Mouse (Mus musculus) thymus, postnatal 25 days (tissue): ENCODE measurements at regions not wholly inside any gene's neighbourhood (a gene's known extent, or its start where the extent isn't known, plus 50 kb on each side); places are given as distances from the start of the nearest gene placed in this dataset.

Source experiments
- DNase-seq: peaks from one replicate; pipeline ENCODE4 v3.0.0; 2022

DNA sequence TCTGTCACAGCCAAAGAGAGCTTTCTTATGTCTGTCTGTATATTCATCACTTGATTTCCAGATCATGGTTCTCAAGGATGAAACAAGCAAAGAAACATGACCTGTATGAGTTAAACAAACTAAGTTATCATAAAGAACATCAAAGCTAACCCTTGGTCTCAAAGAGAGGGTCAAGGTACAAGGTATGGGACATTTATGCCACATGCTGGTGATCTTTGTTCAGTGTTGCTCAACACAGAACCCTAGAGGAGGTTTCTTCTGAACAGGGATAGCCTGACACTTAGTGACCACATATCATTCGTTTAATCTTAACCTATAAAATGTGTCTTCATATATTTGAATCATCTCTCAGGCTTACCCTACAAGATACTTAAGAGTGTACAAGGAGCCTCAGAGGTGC, 170.6 kb upstream of the Lrig3 start:
- no peak for DNase-seq

GRCm38 (mm10) chr10:125798678-125799077, 167.3 kb upstream of the Lrig3 start:
- no peak for DNase-seq

- no peak for DNase-seq
These were observed 165.3 kb upstream of the Lrig3 start for GRCm38 (mm10) chr10:125800572-125801114.

DNA sequence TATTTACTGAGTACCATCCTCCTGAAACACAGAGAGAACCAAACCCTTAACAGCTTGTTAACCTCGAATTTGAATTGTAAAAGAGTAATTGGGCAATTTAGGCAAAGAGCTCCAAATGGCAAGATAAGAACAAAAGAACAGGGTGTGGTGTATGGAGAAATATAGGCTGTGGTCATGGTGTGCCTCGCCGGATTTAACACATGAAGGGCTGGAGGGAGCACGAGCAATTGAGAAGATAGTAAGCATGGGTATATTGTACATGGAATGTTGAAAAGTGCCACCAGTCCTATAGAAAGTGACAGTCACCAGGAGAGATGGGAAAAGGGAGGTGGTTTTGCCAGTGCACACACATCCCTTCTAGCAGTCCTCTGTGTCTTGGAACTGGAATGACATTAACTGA, 164.5 kb upstream of the Lrig3 start:
- DNase-seq = no peak

- DNase-seq = no peak
These were observed 162.9 kb upstream of the Lrig3 start for GRCm38 (mm10) chr10:125802923-125803583.

DNA sequence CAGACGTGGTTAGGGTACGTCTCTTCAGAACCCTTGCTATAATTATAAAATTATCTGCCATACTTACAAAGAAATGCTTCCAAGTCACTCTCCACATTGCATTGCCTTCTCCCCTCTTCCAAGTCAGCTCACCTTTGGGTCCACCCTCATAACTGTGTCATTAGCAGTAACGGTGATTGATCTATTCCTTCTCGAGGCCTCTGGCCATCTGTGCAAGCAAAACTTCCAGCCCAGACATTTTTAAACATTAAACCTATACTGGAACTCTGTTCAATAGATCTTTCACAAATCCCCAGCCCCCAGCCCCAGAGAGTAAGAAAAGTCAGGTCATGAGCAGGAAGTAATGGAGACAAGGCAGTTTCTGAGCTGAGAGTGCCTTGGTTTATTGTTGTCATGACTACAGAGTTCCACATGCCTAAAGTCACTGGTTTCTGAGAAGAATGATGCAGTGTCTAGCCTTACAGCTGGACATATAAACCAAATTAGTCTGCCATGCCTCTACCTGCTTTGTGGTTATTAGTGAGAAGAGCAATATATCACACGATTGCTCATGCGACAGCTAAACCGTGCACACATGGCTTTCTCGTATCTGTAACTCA, 156.1 kb upstream of the Lrig3 start:
- DNase-seq = no peak

- no peak for DNase-seq
These were observed 155.4 kb upstream of the Lrig3 start for GRCm38 (mm10) chr10:125810590-125810989.

DNA sequence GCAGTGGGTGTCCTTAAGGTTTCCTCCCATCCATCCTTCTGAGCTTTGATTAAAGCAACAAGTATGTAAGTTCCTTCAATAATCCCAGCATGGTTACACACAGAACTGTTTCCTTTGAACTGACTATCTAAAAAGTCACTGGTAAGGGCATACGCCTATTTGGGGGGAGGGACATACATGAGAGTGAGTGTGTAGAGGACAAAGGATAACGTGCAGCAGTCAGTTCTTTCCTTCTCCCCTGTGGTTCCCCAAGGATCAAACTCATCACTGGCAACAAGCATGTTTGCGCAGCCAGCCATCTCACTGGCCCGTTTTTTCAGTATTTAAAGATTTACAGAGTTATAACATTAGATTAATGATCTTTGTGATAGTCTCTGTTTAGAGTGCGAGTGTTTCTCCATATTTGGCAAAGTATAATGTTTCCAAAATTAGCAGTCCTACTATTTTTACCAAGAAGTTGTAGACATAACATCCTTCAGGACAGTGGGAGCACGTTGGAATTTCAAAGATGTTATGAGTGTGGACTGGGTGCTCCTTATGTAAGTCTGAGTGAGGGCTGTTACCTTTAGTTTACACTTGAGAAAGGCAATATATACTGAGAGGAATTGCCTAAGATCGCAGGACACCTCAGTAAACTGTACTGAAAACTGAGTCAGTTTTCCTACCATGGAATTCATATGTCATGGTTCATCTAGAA, 151.6 kb upstream of the Lrig3 start:
- DNase-seq = no peak

DNA sequence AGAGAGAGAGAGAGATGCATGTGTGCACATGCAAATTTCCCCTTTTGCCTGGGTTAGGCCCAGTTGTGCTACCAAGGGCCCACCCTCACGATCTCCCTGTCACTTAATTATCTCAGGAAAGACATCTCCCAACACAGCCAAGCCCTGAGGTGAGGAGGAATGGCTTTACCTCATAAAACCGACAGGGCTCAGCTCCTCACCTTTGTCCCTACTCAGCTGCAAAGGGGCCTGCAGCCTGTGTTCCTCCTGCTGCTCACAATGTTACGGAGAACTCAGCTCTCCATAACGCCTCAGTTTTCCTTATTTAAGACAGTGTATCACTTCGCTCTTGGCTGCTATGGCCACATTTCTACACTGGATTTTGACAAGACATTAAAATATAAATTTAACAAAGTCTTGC, 133.8 kb upstream of the Lrig3 start:
- no peak for DNase-seq

DNA sequence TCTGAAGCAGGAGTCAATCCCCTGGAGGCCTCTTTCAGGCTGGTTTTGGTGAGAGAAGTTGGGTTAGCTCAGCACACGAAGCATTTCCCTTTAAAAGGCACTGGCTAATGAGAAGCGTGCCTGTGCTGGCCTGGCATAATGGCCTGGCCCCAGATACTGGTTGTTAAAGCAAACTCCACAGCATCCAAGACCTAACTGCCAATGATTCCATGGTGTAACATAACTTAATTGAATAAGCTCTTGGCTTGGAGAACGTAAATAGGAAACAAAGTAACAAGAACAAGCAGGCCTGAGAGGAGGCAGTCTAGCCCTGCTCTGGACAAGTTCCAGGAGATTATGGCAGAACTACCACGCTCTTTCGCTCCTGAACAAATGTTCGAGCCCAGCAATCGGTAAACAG, 133.2 kb upstream of the Lrig3 start:
- no peak for DNase-seq

DNA sequence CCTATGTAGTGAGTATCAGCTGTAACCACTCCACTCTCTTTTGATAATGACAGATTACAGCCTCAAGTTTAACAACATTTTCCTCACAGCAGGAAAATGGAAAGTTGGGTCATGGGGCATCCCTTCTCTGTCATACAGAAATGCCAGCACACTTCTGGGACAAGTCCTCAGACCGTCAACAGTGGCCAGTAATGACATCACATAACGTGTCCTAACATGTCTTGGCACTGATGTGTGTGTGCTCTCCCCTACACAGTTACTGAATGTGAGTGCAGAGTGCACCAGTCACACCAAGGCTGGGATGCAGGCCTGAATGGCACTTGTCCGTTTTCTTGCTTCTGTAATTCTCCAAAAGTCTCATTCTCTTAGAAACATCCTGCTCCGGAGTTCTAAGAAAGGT, 132.0 kb upstream of the Lrig3 start:
- DNase-seq = no peak

DNA sequence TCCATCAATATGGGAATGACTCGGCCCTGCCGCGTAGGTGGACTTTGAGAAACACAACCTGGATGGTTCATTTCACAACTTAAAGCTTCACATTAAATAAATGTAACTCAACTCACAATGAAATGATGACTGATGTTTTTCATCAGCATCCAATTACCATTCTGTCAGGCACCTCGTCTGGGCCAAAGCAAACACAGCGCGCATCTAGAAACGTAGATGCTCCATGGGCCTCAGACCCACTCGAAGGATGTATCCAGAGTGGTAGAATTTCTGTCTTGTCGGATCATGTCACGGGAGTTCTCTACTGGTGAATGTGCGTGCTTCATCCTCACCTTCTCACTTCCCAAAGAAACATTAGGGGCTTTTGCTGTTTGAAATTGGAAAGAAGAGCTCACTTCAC, 127.0 kb upstream of the Lrig3 start:
- DNase-seq = no peak

- no peak for DNase-seq
These were observed 126.3 kb upstream of the Lrig3 start for GRCm38 (mm10) chr10:125839621-125840141.

DNA sequence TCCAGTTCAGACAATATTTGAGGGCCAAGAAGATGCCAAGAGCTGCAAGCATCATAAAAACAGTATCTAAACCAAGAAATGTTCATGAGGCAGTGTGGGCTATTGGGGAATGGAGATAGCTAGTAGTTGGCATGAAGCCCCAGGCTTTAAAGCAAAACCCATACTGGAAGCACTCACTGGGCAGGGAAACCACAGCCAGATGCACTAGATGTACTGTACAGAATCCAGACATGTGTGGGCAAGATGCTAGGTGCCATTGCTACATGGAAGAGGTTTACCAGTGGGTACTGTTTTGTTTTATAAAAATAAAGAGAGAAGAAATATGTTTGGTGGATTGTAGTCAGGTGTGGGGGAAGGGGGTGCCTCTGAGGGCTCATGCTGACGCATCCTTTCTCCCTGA, 125.6 kb upstream of the Lrig3 start:
- no peak for DNase-seq

DNA sequence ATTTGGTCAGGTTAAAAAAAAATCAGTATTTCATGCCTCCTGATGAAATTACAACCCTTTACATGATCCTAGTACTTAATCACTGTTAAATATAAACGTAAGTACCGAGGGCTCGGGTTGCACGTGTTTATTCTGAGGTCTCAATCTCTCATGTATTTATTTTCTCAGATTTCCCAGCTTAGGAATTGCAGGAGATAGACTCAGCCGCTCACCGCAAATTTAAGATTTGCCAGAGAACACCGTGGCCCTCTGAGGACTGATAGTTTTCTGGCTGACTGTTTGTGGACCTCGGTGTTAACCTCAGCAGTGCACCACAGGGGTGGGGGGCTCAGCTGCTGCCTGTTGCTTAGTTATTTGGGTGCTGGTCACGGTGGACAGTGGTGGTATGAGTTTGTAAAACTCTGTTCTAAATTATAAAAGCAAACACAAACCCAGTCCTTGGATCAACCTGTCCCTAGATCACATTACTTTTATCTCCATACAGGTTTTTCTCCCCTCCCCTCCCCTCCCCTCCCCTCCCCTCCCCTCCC, 121.6 kb upstream of the Lrig3 start:
- DNase-seq = no peak

DNA sequence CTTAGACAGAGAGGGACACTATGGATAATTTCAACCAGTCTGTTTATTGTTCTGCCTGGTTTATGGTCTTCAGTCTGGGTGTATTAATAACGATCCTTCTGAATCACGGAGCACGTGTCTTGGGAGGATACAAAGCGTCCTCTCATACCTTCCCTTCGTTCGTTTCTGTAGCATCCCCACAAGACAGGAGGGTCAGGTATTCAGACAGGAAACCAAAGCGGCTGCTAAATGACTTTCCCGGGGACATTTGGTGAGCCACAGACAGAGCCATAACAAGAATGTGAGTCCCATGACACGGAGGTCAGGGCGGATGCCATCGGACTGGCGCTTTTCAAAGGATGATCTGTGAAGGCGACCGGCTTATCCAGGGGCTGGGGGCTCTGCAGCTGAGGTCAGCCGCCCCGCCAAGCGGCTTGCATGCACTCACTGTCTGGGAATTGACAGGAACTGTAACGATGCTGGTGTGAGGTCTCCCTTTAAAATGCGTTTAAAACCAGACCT, 120.9 kb upstream of the Lrig3 start:
- DNase-seq = no peak

GRCm38 (mm10) chr10:125850370-125850769, 115.6 kb upstream of the Lrig3 start:
- no peak for DNase-seq

GRCm38 (mm10) chr10:125861734-125862133, 104.2 kb upstream of the Lrig3 start:
- no peak for DNase-seq

- DNase-seq = no peak
These were observed 99.6 kb upstream of the Lrig3 start for GRCm38 (mm10) chr10:125866346-125866745.

GRCm38 (mm10) chr10:125884563-125884962, 81.4 kb upstream of the Lrig3 start:
- DNase-seq = no peak

DNA sequence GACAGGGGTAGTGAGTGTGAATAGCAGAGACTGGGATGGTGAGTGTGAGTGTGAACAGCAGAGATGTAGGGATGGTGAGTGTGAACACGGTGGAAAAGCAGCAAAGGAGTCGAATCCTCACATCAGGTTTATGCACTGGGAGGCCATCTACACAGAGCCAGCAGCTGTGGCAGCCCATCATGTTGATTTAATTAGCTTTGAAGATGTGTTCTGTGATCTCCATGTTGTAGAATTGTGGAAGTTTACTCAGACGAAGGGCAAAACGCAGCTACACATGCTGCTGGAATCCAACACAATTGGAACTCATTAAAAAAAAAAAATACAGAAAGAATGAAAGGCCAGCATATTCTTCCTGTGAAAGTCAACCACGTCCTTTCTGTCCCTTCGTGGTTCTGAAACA, 80.2 kb upstream of the Lrig3 start:
- no peak for DNase-seq

DNA sequence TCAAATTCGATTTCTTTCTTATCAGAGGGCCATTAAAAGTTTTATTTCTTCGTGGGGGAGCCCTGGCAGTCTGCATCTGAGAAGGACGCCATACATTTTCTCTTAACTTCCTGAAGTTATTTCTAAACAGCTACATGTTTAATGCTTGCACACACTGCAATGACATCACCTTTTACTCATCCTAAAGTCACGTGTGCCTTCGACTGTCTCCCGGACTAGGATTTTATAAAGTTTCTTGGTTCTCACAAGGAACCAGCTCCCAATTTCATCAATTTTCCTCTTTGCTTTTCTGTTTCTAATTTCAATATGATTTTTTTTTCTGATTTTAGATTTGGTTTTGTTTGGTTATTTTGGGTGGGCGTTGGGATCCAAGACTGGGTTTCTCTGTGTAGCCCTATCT, 73.8 kb upstream of the Lrig3 start:
- DNase-seq = no peak

DNA sequence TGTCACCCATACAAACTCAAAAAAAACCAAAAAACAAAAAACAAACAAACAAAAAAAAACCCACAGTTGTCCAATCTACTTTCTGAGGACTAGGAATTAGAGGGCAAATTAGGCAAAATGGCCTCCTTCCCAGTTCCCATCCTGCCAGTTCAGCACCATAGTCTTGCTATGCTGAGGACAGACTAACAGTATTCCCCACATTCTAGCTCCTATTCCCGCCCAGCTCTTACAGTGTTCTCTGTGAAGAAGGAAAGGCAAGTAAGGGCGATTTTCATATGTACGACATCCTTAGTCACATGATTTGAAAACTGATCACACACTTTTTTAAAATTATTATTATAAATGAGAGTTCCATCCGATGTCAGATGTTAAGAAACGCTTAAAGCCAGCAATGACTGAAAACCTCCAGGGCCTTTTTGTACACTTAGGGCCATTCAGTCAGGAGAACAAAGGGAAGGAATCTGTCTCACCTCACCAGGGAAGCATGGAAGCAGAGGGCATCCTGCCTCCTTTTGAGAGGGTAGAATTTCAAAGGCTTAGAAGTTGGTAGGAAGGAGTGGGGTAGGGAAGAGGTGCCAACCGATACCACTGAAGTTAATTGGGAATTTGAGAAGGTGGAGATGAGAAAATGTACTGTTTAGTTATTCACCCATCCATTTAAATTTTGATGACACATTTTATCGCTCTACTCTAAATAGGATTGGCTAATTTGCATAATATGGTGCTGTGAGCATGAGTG, 70.1 kb upstream of the Lrig3 start:
- no peak for DNase-seq
